Mouse (Mus musculus) heart, embryonic 11.5 days (tissue): ENCODE measurements around the gene Slit3. TPM values are rescaled to one million over a fixed set of nuclear protein-coding genes. Genes with fewer than 3 reads are reported as not detected.

Experiments used
- ATAC-seq: fragments of 200-750 bp; cut with Nextera tagmentation; replicated peaks from 2 replicates; pipeline ENCODE4 v1.8.0; 2017; ENCODE audit warnings: moderate library complexity; ENCODE audit not compliant: insufficient number of reproducible peaks, low FRiP score, low TSS enrichment
- H3K27ac ChIP-seq: fragments of 300-500 bp; sonication (generic); 2 replicates; pipeline ENCODE4 v1.5.1; 2014; ENCODE audit warnings: mild to moderate bottlenecking, low read depth, low read length
- H3K27me3 ChIP-seq: fragments of 300-500 bp; sonication (generic); 2 replicates; pipeline ENCODE4 v1.6.1; 2014; ENCODE audit warnings: mild to moderate bottlenecking, low read length, mixed read lengths; ENCODE audit not compliant: control insufficient read depth, insufficient read depth
- H3K36me3 ChIP-seq: fragments of 300-500 bp; sonication (generic); 2 replicates; pipeline ENCODE4 v1.6.1; 2014; ENCODE audit warnings: mild to moderate bottlenecking, low read length, moderate library complexity, mixed read lengths; ENCODE audit not compliant: control insufficient read depth, insufficient read depth
- H3K4me1 ChIP-seq: fragments of 300-500 bp; sonication (generic); 2 replicates; pipeline ENCODE4 v1.6.1; 2014; ENCODE audit warnings: low read length; ENCODE audit not compliant: control insufficient read depth, insufficient read depth
- H3K4me2 ChIP-seq: fragments of 300-500 bp; sonication (generic); 2 replicates; pipeline ENCODE4 v1.6.1; 2014; ENCODE audit warnings: mild to moderate bottlenecking, moderate library complexity
- H3K4me3 ChIP-seq: fragments of 300-500 bp; sonication (generic); 2 replicates; pipeline ENCODE4 v1.5.1; 2014; ENCODE audit warnings: low read depth, low read length
- H3K9ac ChIP-seq: fragments of 300-500 bp; sonication (generic); 2 replicates; pipeline ENCODE4 v1.6.1; 2014; ENCODE audit warnings: mild to moderate bottlenecking, low read depth, low read length, moderate library complexity
- H3K9me3 ChIP-seq: fragments of 300-500 bp; sonication (generic); replicated peaks from 2 replicates; pipeline ENCODE4 v1.6.1; 2016; ENCODE audit warnings: low read length; ENCODE audit not compliant: control insufficient read depth
- WGBS: fragments of 180-500 bp; shearing (Covaris S2); extraction: QIAGEN DNeasy Blood & Tissue Kit; methylation state at CpG from one replicate; pipeline ENCODE4 v1.1.7; 2014; ENCODE audit not compliant: insufficient replicate concordance; 5-methylcytosine and 5-hydroxymethylcytosine counted together
- polyA plus RNA-seq: library from polyadenylated mRNA; unstranded; fragments of >200 nt; fragmentation: Nextera tagmentation; extraction: Ambion mirVana; gene quantifications from 2 replicates; pipeline ENCODE4 v1.2.1, GENCODE M21; 2014

Slit3 gene
- polyA plus RNA-seq, 1 experiment from 2014 or later, result 26.1 TPM

DNA sequence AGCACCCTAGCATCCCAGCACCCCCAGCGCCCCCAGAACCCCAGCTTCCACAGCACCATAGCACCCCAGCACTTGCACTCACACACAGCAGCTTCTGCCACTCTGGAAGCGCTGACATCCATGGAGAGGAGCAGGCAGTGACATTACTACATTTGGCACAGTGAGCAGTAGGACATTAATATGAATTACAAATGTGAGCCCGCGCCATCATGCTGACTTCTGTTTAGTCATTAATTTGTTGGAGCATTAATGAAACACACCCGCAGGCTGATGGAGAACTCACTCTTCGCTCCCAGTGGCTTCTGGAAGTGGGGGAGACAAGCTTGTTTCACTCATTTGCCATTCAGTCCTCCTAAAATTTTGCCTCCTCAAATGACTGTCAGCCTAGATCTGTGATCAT, 476.9 kb downstream of the Slit3 start:
- Histone ChIP-seq H3K27ac (no peak overlapping the region), H3K27me3 (no peaks in the 10 kb centered on the region), H3K4me1 (no peaks in the 10 kb centered on the region), H3K4me3 (no peak overlapping the region), H3K9me3 (no peaks in the 10 kb centered on the region), H3K9ac (no peak overlapping the region), H3K4me2 (no peak overlapping the region), H3K36me3 (no peaks in the 10 kb centered on the region)
- ATAC-seq, result no peak
- WGBS, result 87% methylated on average over 6 of the region's 6 CpGs

DNA sequence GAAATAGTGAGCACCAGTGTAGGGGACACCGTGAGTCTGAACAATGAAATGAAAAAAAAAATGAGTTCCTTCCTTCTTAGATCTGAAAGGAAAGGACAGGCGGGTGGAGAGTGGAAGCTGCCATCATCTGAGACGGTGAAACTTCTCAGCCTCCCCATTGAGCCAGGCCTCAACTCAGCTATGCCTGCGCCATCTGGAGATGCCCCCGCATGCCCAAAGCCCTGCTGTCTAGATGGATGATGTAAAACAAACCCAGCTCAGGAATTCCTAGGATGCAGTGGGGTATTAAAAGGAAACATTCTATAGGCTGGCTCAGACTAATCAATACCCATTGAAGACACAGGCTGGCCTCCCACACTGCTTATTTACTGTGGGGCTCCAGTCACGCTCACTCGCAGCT, 477.7 kb downstream of the Slit3 start:
- WGBS, result 63% methylated on average over 7 of the region's 7 CpGs
- Histone ChIP-seq H3K4me3 (no peak overlapping the region), H3K9ac (no peak overlapping the region), H3K27ac (no peak overlapping the region), H3K9me3 (no peaks in the 10 kb centered on the region), H3K27me3 (no peaks in the 10 kb centered on the region), H3K36me3 (no peaks in the 10 kb centered on the region), H3K4me1 (no peaks in the 10 kb centered on the region), H3K4me2 (no peak overlapping the region)
- no peak for ATAC-seq

DNA sequence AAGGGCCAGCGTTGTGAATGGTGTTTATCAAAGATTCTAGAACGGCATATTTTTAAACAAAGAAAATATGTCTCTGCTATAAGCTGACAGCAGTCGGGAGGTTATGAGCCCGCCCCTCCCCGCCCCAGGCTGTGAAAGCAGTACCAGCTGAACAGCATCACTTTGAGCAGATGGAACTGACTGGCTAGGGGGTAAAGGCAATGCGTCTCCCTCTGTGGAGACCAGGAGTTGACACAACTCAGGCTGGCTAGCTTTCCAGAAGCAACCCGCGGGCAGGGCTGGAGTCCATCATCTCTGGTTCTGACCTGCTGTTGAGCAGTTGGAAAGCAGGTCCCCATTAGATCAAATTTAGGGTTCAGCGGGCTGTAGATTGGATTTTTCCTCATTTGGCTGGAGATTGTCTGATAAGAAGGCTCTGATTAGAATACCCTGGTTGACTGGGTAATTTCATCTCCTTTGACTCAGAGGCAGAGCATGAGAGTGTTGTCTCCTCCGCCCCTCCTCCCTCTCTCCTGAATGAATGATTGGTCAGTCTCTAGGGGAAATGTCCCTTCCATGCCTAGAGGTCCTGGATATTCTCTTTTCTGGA, 480.7 kb downstream of the Slit3 start:
- no peak overlapping the region for H3K4me3 ChIP-seq
- H3K9me3 ChIP-seq, result no peaks in the 10 kb centered on the region
- no peaks in the 10 kb centered on the region for H3K4me1 ChIP-seq
- H3K27me3 ChIP-seq, result no peaks in the 10 kb centered on the region
- H3K4me2 ChIP-seq, result no peak overlapping the region
- WGBS, result 63% methylated on average over 10 of the region's 10 CpGs
- H3K27ac ChIP-seq, result no peak overlapping the region
- H3K36me3 ChIP-seq, result no peaks in the 10 kb centered on the region
- H3K9ac ChIP-seq, result no peak overlapping the region
- ATAC-seq, result no peak

DNA sequence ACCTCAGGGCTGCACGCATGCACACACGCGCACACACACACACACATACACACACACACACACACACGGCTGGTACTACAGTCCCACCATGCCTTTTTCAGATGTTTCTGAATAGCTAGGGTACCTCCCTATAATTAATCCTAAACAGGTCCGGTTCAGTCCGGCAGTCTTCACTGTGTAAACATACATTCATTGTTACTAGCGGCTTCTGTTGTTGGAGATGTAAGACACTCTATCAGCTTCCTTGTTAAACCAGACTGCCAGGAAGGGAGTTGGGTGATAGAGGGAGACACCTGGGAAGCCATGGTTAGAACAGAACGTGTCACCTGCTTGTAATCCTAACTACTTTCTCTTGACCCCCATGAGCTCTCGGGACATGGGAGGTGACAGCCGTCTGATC, 481.6 kb downstream of the Slit3 start:
- Histone ChIP-seq H3K4me3 (no peak overlapping the region), H3K9me3 (no peaks in the 10 kb centered on the region), H3K4me1 (no peaks in the 10 kb centered on the region), H3K4me2 (no peak overlapping the region), H3K27ac (no peak overlapping the region), H3K9ac (no peak overlapping the region), H3K36me3 (no peaks in the 10 kb centered on the region), H3K27me3 (no peaks in the 10 kb centered on the region)
- no peak for ATAC-seq
- WGBS, result 67% methylated on average over 10 of the region's 10 CpGs

DNA sequence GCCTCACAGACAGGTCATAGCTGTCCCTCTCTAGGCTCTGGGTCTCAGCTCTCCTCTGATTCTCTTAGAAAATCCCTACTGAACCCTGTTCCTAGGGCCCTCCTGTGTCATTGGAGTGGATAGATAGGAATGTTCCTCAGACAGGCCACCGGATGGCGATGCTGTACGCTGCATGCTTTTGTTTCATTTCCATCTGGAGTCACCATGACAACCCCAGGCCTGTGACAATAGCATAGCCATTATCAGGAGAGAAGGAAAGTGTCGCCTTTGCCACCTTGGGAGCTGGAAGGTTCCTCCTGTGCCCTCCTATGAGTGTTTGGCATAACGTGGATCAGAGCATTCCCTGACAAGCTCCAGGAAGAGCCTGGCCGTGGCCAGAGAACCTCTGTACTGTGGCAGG, 482.9 kb downstream of the Slit3 start:
- Histone ChIP-seq H3K36me3 (no peaks in the 10 kb centered on the region), H3K27me3 (no peaks in the 10 kb centered on the region), H3K9ac (no peak overlapping the region), H3K4me3 (no peak overlapping the region), H3K4me2 (no peak overlapping the region), H3K27ac (no peak overlapping the region), H3K9me3 (no peaks in the 10 kb centered on the region), H3K4me1 (no peaks in the 10 kb centered on the region)
- ATAC-seq, result no peak
- 76% methylated on average over 6 of the region's 6 CpGs for WGBS

DNA sequence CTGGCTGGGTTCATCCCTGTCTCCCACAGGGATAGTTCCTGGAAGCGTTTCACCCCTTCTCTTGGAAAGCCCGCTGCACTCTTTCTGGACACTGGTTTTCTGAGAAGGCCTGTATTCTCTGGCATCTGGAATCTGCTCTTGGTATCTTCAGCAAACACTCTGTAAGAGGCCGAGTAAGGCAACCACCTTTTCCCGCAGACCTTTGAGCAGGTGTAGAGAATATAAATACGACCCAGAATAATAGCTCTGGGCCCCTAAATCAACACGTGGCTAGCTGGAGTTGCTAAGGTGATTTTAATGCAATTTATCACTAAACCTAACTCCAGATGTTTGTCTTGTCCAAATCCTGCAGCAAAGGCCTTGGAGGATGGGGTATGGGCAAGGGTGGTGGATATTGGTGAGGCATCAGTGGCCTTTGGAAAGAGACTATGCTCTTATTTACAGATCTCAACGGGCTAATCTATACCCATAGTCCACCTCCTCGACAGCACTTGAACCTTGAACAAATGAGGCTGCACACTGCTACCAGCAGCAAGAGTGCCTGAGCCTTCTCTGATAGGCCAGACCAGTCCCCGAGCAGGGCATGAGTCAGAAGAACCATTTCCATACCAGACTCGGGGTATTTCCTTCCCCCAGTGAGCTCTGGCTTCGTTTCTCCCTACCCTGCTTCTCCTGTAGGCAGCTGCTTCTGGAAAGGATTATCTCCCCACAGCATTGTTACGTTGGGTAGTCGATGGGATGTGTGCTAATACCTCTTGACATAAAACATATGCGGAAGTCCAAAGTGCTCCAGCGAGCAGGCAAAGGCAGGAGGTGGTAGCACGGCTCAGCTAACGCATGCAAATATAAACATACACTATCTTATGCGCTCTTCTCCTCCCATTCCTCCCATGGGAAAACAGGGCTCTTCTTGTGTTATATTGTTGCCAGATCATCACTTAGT, 484.1 kb downstream of the Slit3 start:
- Histone ChIP-seq H3K4me3 (no peak overlapping the region), H3K9ac (no peak overlapping the region), H3K4me1 (no peaks in the 10 kb centered on the region), H3K4me2 (no peak overlapping the region), H3K36me3 (no peaks in the 10 kb centered on the region), H3K27me3 (no peaks in the 10 kb centered on the region), H3K27ac (no peak overlapping the region), H3K9me3 (no peaks in the 10 kb centered on the region)
- 70% methylated on average over 18 of the region's 18 CpGs for WGBS
- ATAC-seq, result no peak

DNA sequence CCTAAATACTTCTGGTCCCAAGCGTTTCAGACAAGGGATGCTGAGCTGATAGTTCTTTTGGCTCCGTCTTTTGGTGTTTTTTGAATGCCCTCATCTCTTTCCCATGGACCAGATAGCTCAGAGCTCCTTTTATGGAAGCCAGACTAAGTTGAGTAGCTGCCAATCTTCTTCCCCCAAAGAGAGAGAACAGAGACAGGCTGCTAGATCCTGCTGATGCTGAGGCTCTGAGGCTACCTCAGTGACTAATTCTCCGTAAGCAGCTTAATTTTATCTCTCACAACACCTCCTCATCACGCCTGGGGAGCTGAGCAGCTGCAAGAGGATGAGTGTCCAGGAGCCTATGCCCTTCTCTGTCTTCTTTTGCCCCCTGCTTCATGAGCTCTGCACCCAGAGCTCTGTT, 486.2 kb downstream of the Slit3 start:
- WGBS, result 56% methylated on average over 4 of the region's 4 CpGs
- H3K9me3 ChIP-seq, result no peaks in the 10 kb centered on the region
- no peak overlapping the region for H3K4me3 ChIP-seq
- H3K4me1 ChIP-seq, result 0 out of 2 replicates have a peak, but pooled peaks cover 2% of the 10 kb centered on the region
- H3K27me3 ChIP-seq, result no peaks in the 10 kb centered on the region
- H3K36me3 ChIP-seq, result no peaks in the 10 kb centered on the region
- H3K9ac ChIP-seq, result no peak overlapping the region
- ATAC-seq, result no peak
- H3K27ac ChIP-seq, result no peak overlapping the region
- H3K4me2 ChIP-seq, result no peak overlapping the region

DNA sequence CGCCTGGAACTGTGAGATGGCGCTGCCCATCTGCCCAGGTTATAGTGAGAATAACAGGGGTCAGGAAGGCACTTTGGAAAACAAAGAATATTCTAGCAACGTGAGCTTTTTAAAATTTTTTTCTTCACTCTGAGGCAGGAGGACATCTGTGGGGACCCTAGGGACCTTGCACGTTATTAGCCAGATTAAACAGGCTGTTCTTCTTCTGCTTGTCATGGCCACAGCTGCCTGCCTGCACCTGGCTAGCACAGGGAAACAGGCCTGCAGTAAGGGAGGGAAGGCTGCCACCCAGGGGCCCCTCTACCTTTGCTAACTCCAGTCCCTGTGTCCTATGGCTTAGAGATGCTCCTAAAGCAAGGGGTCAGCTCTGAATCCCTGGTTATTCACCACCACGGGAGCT, 487.8 kb downstream of the Slit3 start:
- H3K4me3 ChIP-seq, result no peak overlapping the region
- 76% methylated on average over 5 of the region's 5 CpGs for WGBS
- no peaks in the 10 kb centered on the region for H3K36me3 ChIP-seq
- no peaks in the 10 kb centered on the region for H3K27me3 ChIP-seq
- H3K4me2 ChIP-seq, result no peak overlapping the region
- no peak for ATAC-seq
- no peak overlapping the region for H3K27ac ChIP-seq
- H3K9me3 ChIP-seq, result no peaks in the 10 kb centered on the region
- H3K4me1 ChIP-seq, result peaks cover 7% of the 10 kb centered on the region
- H3K9ac ChIP-seq, result no peak overlapping the region
